Mouse (Mus musculus) olfactory bulb, adult 2 months (tissue): ENCODE measurements around the gene Polr3gl. TPM values are rescaled to one million over a fixed set of nuclear protein-coding genes. Genes with fewer than 3 reads are reported as not detected.

ENCODE experiments used
- H3K27ac ChIP-seq: fragments of 200-500 bp; 2 replicates; pipeline ENCODE4 v1.5.1; 2012; ENCODE audit warnings: low read depth, low read length; ENCODE audit not compliant: insufficient read depth
- H3K4me1 ChIP-seq: fragments of 200-500 bp; 2 replicates; pipeline ENCODE4 v1.6.1; 2012; ENCODE audit warnings: low read length; ENCODE audit not compliant: control insufficient read depth, insufficient read depth
- H3K4me3 ChIP-seq: fragments of 200-500 bp; 2 replicates; pipeline ENCODE4 v1.5.1; 2012; ENCODE audit warnings: mild to moderate bottlenecking, low read depth, low read length, moderate library complexity; ENCODE audit not compliant: insufficient read depth
- CTCF ChIP-seq: fragments of 200-500 bp; IDR thresholded peaks from 2 replicates; pipeline ENCODE4 v1.5.1; 2012; ENCODE audit warnings: low read depth, mild to moderate bottlenecking, low read length, moderate library complexity; ENCODE audit not compliant: insufficient read depth
- POLR2A ChIP-seq: fragments of 200-500 bp; IDR thresholded peaks from 2 replicates; pipeline ENCODE4 v1.6.1; 2012; ENCODE audit warnings: mild to moderate bottlenecking, low read depth, low read length, moderate library complexity; ENCODE audit not compliant: insufficient read depth
- WGBS: fragments of 180-500 bp; shearing (Covaris S2); methylation state at CpG from one replicate; pipeline ENCODE4 v1.1.7; 2018; 5-methylcytosine and 5-hydroxymethylcytosine counted together
- polyA plus RNA-seq: library from polyadenylated mRNA; stranded (reverse); fragments of >200 nt; gene quantifications from 2 replicates; pipeline ENCODE4 v1.2.4, GENCODE M21; 2012; ENCODE audit warnings: low replicate concordance; ENCODE audit not compliant: missing spikeins, insufficient read depth, insufficient read length

Polr3gl gene
- polyA plus RNA-seq, 1 experiment = not detected

DNA sequence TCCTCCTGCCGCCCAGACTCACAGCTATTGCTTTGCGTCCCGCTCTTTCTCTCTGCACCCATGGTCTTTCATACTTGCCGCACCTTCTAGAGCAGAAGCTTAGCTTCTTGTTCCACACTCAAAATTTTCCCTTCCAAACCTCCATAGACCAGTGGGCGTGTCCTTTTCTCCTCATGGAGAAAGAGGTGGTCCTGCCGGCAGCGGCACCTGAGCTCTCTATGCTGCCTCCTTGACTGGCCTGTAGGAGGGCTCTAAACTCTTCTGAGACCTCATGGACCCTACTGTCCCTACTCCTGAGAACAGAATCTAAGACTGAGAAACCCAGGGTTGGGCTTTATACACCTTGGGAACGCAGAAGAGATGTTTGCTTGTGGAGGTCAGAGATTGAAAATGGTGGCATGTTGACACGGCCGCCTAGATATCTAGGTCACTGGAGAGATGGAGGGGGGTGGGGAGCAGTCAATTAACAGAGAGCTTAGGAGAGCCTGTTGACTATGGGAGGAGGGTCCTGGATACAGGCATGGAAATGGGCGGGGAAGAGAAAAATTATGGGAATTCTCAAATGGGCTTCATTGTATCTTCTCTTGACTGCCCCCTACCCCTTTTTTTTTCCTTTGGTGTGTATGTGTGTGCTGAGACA, 23.9 kb downstream of the Polr3gl start:
- peaks cover 3% of the 10 kb centered on the region; the same call in 1 of the 2 replicates for H3K4me1 ChIP-seq
- no peak for TF ChIP-seq CTCF
- TF ChIP-seq POLR2A = no peak
- no peak overlapping the region for H3K27ac ChIP-seq
- H3K4me3 ChIP-seq = no peak overlapping the region
- 92% methylated on average over 11 of the region's 11 CpGs for whole genome bisulfite sequencing

DNA sequence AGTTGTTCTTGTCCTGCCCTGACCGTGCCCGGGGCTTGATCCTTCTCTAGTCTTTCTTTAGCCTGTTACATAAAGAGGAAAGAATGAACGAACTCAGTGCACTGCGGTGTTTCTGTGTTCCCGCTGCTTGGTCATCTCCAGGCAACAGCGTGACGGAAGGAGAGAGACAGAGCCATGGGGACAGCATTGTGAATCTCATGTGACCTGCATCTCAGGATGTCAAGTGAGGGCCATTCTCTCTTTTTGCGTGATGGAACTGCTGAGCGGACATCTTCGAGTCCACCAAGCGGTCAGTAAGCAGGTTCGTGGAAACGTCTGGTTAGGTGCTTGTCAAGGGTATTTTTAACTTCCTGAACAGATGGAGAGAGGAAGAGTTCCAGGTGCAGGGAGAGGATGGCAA, 24.5 kb downstream of the Polr3gl start:
- 89% methylated on average over 13 of the region's 13 CpGs for WGBS
- TF ChIP-seq POLR2A (no peak), CTCF (no peak)
- no peak overlapping the region for H3K27ac ChIP-seq

DNA sequence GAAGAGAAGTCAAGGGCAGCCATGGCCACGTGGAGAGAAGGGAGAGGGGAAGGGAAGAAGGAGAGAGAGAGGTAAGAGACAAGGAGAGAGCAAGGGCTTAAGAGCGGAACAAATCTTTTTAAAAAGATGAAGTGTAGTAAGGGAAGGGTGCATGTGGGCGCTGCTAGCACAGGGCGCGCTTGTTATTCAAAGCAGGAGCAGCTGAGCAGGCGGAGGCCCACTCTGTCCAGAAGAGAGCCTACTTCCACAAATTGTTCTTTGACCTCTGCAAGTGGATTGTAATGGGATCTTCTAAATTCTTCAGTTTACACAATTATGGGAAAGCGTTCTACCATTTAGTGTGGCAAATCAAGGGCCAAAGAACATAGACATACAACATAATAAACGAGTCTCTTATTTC, 25.4 kb downstream of the Polr3gl start:
- TF ChIP-seq POLR2A (no peak), CTCF (no peak)
- WGBS = 89% methylated on average over 8 of the region's 8 CpGs
- Histone ChIP-seq H3K4me3 (no peak overlapping the region), H3K4me1 (peaks cover 5% of the 10 kb centered on the region; the same call in 1 of the 2 replicates), H3K27ac (no peak overlapping the region)

More for the DNA sequence above, 24.5 kb downstream of the Polr3gl start:
- Histone ChIP-seq H3K4me3 (no peak overlapping the region), H3K4me1 (peaks cover 5% of the 10 kb centered on the region; the same call in 1 of the 2 replicates)

DNA sequence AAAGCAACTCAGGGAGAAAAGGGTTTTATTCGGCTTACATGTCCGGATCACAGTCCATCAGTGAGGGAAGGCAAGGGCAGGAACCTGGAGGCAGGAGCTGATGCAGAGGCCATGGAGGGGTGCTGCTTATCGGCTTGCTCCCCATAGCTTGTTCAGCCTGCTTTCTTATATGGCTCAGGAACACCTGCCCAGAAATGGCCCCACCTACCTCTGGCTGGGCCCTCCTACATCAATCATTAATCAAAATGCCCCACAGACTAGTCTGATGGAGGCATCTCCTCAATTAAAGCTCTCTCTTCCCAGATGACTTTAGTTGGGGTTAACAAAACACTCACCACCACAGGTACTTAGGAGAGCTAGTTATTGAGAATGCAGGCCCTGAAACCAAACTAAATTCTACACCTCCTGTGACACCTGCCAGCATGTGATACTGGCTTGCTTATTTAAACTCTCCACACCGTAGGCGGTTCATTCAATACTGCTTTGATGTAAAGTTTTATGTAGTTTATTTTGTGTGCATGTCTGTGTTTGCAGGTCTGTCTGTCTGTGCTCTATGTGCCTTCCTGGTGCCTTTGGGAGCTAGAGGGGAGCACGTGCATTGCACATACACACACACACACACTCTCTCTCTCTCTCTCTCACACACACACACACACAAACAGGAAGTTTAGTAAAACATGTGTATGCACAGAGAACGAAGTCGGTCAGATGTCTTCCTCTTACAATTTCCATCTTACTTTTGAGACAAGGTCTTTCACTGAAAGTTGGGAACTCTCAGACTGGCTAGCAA, 27.1 kb downstream of the Polr3gl start:
- Histone ChIP-seq H3K27ac (no peak overlapping the region), H3K4me3 (no peak overlapping the region), H3K4me1 (peaks cover 3% of the 10 kb centered on the region; the same call in 1 of the 2 replicates)
- 88% methylated on average over 8 of the region's 8 CpGs for WGBS
- TF ChIP-seq CTCF (no peak), POLR2A (no peak)

DNA sequence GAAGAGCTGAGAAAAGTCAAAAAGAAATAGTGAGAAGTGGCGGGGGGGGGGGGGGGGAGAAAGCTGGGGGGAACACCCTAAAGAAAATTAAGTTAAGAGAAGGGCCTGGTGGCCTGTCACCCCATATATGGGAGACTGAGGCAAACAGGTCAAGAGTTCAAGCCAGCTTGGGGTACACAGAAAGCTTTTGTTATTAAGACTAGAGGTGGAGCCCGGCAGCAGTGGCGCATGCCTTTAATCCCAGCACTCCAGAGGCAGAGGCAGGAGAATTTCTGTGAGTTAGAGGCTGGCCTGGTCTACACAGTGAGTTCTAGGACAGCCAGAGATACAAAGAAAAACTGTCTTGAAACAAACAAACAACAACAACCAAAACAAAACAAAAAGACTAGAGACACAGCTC, 28.9 kb downstream of the Polr3gl start:
- WGBS = 91% methylated on average over 3 of the region's 3 CpGs
- Histone ChIP-seq H3K27ac (no peak overlapping the region), H3K4me3 (no peak overlapping the region), H3K4me1 (0 out of 2 replicates have a peak, but pooled peaks cover 3% of the 10 kb centered on the region)
- TF ChIP-seq POLR2A = no peak
- TF ChIP-seq CTCF = no peak

DNA sequence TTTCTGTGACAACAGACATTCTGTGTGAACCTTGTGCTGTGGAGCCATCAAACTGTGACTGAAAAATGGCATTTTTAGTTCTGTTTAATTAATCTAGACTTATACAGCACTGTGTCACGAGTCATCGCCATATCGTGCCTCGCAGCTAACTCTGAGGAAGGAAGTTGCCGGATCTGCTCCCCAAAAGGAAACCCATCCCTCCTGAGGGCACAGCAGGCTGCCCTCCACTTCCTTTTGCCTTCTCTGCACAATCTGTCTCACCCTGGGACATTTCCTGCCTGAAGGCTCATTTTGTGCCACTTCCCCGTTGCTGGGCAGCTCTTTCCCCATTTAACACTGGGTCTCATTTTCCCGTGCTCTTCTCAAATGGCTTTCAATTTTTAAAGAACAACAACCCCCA, 29.3 kb downstream of the Polr3gl start:
- no peak overlapping the region for H3K4me3 ChIP-seq
- peaks cover 3% of the 10 kb centered on the region; the same call in 1 of the 2 replicates for H3K4me1 ChIP-seq
- TF ChIP-seq POLR2A (no peak), CTCF (no peak)
- 76% methylated on average over 7 of the region's 7 CpGs for WGBS
- no peak overlapping the region for H3K27ac ChIP-seq

DNA sequence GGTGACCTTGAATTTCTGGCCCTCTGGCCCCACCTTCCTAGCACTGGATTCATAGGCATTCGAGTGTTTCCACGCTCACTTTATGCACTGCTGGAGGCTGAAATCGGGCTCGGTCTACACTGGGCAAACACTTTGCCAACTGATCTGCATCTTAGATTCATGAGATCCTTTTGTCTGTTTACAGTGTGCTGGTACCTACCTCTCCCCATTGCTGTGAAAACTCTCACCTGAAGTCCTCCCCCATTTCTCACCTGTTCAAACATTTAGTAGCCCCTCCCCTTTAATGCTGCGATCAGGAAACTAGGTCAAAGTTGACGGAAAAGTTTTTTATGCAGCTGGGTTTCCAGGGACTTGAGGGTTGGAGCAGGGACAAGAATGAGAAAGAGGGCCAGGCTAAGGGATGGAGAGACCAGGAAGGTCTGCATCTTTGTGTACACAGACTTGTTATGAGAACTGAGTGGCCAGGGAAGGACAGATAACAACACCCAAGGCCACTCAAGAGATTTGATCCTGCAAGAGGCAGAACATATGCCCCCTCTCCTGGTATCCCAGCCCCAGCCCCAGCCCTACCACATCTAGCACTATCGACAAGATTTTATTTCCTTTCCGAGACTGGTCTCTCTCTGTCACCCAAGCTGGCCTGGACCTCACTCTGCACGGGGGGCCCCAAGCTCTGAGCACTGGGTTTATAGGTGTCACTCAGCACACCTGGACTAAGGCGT, 29.9 kb downstream of the Polr3gl start:
- Histone ChIP-seq H3K4me1 (peaks cover 3% of the 10 kb centered on the region; the same call in 1 of the 2 replicates), H3K4me3 (no peak overlapping the region), H3K27ac (no peak overlapping the region)
- no peak for TF ChIP-seq POLR2A
- no peak for TF ChIP-seq CTCF
- WGBS = 54% methylated on average over 10 of the region's 10 CpGs

DNA sequence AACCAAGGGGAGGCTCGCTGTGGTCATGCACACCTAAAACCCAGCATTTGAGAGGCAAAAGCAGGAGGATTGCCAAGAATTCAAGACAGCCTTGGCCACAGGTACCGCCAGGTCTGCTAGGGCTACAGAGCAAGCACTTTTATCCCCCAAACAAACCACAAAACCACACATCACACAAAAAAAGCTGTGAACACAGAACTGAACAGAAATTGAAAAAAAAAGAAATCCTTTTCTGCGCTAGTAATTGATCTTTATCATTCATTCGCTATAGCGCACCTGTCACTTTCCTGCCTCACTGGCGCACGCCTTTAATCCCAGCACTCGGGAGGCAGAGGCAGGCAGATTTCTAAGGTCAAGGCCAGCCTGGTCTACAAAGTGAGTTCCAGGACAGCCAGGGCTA, 30.7 kb downstream of the Polr3gl start:
- H3K4me3 ChIP-seq = no peak overlapping the region
- TF ChIP-seq CTCF = no peak
- TF ChIP-seq POLR2A = no peak
- H3K27ac ChIP-seq = no peak overlapping the region
- 97% methylated on average over 8 of the region's 8 CpGs for WGBS
- H3K4me1 ChIP-seq = peaks cover 4% of the 10 kb centered on the region

DNA sequence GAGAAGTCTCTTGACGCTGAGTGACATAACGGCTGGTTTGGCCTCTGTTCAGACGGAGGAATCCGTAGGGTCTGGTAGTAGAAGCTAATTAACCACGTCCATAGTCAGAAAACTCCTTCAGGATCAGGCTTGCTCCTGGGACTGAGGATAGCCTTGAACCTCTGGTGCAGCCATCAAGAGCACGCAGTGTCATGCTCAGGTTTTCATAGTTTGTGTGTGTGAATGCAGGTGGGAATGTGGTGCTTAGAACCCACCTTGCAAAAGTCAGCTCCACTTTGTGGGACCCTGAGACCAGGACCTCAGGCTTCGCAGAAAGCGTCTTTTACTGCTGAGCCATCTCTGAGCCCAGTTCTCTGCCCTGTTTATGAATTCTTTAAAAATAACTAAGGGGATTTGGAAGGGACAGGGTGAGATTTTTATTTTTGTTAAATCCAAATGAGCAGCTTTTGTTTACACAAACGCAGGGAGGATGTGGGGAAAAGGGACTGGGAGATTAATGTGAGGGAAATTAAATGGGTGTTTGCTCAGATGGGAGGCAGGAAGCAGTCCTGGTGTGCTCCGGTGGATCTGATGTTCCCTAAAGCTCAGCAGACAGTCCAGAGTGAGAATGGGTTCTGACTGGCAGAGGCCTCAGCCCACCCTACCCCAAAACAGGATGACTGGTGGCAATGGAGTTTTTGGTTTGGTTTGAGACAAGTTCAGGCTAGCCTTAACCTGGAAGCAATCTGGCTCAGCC, 31.9 kb downstream of the Polr3gl start:
- no peak overlapping the region for H3K27ac ChIP-seq
- no peak for TF ChIP-seq CTCF
- TF ChIP-seq POLR2A = no peak
- H3K4me3 ChIP-seq = no peak overlapping the region
- H3K4me1 ChIP-seq = peaks cover 6% of the 10 kb centered on the region
- 60% methylated on average over 10 of the region's 10 CpGs for WGBS
